Mouse (Mus musculus) brain, embryonic 14.5 days (tissue): ENCODE data around the gene Ptch1. TPM values are rescaled to one million over a fixed set of nuclear protein-coding genes. Genes with fewer than 3 reads are reported as not detected.

ENCODE experiments used
- DNase-seq: peaks from one replicate; pipeline ENCODE4 v3.0.0-alpha.2; 2011; ENCODE audit warnings: low read depth
- CTCF ChIP-seq: fragments of 200-500 bp; IDR thresholded peaks from 2 replicates; pipeline ENCODE4 v1.5.1; 2012; ENCODE audit warnings: inconsistent platforms, mild to moderate bottlenecking, moderate library complexity, borderline replicate concordance; ENCODE audit not compliant: insufficient read depth, insufficient read length; ENCODE audit errors: extremely low read depth
- POLR2A ChIP-seq: fragments of 200-500 bp; IDR thresholded peaks from 2 replicates; pipeline ENCODE4 v1.6.1; 2012; ENCODE audit warnings: mild to moderate bottlenecking, inconsistent platforms, borderline replicate concordance; ENCODE audit not compliant: poor library complexity, insufficient read depth, insufficient read length, severe bottlenecking; ENCODE audit errors: extremely low read depth
- polyA plus RNA-seq: library from polyadenylated mRNA; depleted of rRNA; stranded (reverse); fragments of >200 nt; gene quantifications from 2 replicates; pipeline ENCODE4 v1.2.3, GENCODE M21; 2012

Ptch1 gene
- polyA plus RNA-seq, 1 experiment: 37.6 TPM

DNA sequence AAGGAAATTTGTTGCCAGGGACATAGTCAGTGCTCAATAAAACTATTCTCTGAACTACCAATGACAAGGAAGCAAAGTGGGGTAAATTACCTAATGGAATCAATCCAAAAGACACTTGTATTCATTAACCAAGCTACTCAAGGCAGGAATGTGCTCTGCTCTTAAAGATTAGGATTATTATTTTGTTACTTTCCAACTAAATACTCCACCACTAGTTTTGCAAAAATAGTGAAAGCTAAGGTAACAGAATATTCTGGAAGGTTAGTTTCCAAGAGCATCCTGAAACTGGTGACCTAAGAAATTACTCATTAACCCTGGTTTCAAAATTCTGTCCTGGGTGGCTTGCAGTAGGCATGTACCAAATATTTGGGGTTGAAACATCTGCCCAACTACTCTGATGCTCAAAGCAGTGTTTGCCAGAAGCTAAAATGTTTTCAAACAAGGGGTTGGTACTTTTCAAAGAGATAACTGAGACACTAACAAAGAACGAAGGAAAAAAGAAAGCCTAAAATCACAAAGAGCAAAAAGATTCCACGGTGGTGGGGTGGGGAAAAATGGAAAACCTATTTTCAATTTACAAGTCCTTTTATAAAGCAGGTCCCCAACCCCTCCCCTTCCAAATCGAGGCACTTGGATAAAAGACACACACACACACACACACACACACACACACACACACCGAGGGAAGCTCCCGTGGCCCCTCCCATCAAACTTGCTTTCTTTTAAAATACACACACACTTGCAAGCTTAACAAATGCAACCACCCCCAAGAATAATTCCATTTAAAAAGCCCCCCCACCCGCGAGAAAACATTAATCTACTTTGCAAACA lies 11.0 kb downstream of the Ptch1 start:
- DNase-seq: no peak
- TF ChIP-seq POLR2A: no peak

GRCm38 (mm10) chr13:63558297-63558890 lies 15.0 kb downstream of the Ptch1 start:
- no peak for DNase-seq
- TF ChIP-seq POLR2A (no peak), CTCF (no peak)

GRCm38 (mm10) chr13:63556431-63556830 lies 17.0 kb downstream of the Ptch1 start:
- TF ChIP-seq CTCF (no peak), POLR2A (no peak)
- no peak for DNase-seq

- no peak for TF ChIP-seq POLR2A
- no peak for TF ChIP-seq CTCF
- DNase-seq: no peak
Measured at GRCm38 (mm10) chr13:63555885-63556284, 17.5 kb downstream of the Ptch1 start.

GRCm38 (mm10) chr13:63554569-63554968 lies 18.8 kb downstream of the Ptch1 start:
- no peak for TF ChIP-seq POLR2A
- no peak for TF ChIP-seq CTCF
- DNase-seq: peak; percentile 97

GRCm38 (mm10) chr13:63553436-63553835 lies 20.0 kb downstream of the Ptch1 start:
- DNase-seq: peak; percentile 56
- TF ChIP-seq POLR2A (no peak), CTCF (no peak)

- TF ChIP-seq POLR2A (no peak), CTCF (no peak)
- peak; percentile 93 for DNase-seq
Measured at GRCm38 (mm10) chr13:63552291-63552932, 21.0 kb downstream of the Ptch1 start.

DNA sequence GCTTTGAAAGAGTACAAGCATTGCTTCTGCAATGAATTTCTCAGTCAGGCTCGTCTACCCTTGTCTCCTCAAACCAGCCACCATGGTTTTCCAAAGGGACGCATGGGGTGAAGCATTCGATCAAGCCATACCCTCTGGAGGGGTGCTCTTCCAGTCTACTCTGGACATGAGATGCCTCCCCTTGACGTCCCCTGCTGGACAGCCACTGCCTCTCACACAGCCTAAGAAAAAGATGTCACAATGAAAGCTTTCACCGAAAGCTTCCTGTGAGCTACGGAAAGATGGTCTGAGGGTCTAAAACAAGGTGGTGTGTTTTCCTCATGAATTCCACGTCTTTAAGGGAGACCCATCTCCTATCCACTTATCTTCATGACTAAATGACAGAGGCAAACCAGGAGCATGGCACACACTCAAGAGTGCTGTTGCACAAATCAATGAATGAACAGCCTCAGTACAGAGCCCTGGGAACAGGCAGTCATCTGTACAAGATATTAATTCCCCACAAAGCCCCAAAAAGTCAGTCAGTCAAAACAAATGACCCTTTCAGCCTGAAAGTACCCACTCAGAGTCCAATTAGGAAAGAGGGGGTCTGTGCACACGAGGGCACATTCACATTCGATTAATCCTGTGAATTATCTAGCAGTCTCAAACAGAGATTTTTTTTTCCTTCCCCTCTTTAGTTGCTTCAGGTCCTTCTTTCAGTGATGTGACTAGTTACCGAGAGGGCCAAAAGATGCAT lies 21.7 kb downstream of the Ptch1 start:
- TF ChIP-seq CTCF (peak; percentile 9; the same call in 1 of the 2 replicates), POLR2A (no peak)
- DNase-seq: peak; percentile 66

GRCm38 (mm10) chr13:63550367-63550766 lies 23.0 kb downstream of the Ptch1 start:
- no peak for DNase-seq
- TF ChIP-seq CTCF: no peak

DNA sequence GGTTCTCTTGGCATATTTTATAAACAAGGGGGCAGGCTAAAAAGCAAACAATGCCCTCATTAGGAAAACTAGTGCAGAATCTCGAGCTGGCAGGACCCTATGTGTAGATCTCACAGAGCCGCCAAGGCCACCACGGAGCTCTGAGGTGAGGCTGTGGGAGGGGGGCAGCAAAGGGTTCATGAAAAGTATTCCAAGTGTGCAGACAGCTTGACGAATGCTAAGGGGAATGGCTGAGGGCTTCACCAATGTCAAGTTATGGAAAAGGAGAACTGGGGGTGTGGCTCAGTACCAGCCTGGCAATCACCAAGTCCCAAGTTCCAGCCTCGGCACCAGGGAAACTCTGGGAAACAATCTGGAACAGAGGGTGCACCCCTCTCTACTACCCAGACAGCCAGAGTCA lies 24.2 kb downstream of the Ptch1 start:
- peak; percentile 56 for DNase-seq

GRCm38 (mm10) chr13:63548571-63548970 lies 24.8 kb downstream of the Ptch1 start:
- no peak for DNase-seq
- TF ChIP-seq POLR2A (no peak), CTCF (no peak)

More for the DNA sequence above, 24.2 kb downstream of the Ptch1 start:
- TF ChIP-seq POLR2A: no peak
- no peak for TF ChIP-seq CTCF
